Mouse (Mus musculus) heart, embryonic 12.5 days (tissue): Measurements from ENCODE around the gene Sema5b. TPM values are rescaled to one million over a fixed set of nuclear protein-coding genes. Genes with fewer than 3 reads are reported as not detected.

Experiments used
- ATAC-seq: fragments of 200-750 bp; cut with Nextera tagmentation; 2 replicates; pipeline ENCODE4 v1.8.0; 2017; ENCODE audit warnings: moderate TSS enrichment, moderate library complexity; ENCODE audit not compliant: insufficient number of reproducible peaks, low FRiP score
- H3K27ac ChIP-seq: fragments of 300-500 bp; sonication (generic); 2 replicates; pipeline ENCODE4 v1.5.1; 2016; ENCODE audit warnings: mild to moderate bottlenecking, moderate library complexity; ENCODE audit not compliant: poor library complexity, severe bottlenecking
- H3K27me3 ChIP-seq: fragments of 300-500 bp; sonication (generic); replicated peaks from 2 replicates; pipeline ENCODE4 v1.6.1; 2016; ENCODE audit warnings: mild to moderate bottlenecking, moderate library complexity
- H3K36me3 ChIP-seq: fragments of 300-500 bp; sonication (generic); 2 replicates; pipeline ENCODE4 v1.6.1; 2016; ENCODE audit warnings: mild to moderate bottlenecking, moderate library complexity
- H3K4me1 ChIP-seq: fragments of 300-500 bp; sonication (generic); replicated peaks from 2 replicates; pipeline ENCODE4 v1.6.1; 2016; ENCODE audit warnings: mild to moderate bottlenecking
- H3K4me2 ChIP-seq: fragments of 300-500 bp; sonication (generic); 2 replicates; pipeline ENCODE4 v1.6.1; 2016; ENCODE audit warnings: mild to moderate bottlenecking, moderate library complexity
- H3K4me3 ChIP-seq: fragments of 300-500 bp; sonication (generic); 2 replicates; pipeline ENCODE4 v1.5.1; 2016; ENCODE audit warnings: mild to moderate bottlenecking
- H3K9ac ChIP-seq: fragments of 300-500 bp; sonication (generic); 2 replicates; pipeline ENCODE4 v1.6.1; 2016; ENCODE audit warnings: mild to moderate bottlenecking, moderate library complexity
- H3K9me3 ChIP-seq: fragments of 300-500 bp; sonication (generic); replicated peaks from 2 replicates; pipeline ENCODE4 v1.6.1; 2016; ENCODE audit warnings: mild to moderate bottlenecking, moderate library complexity
- WGBS: fragments of 180-500 bp; shearing (Covaris S2); methylation state at CpG from one replicate; pipeline ENCODE4 v1.1.7; 2016; 5-methylcytosine and 5-hydroxymethylcytosine counted together
- polyA plus RNA-seq: library from polyadenylated mRNA; unstranded; fragments of >200 nt; fragmentation: Nextera tagmentation; extraction: Ambion mirVana; gene quantifications from 2 replicates; pipeline ENCODE4 v1.2.1, GENCODE M21; 2016

The Sema5b gene
- polyA plus RNA-seq, 1 experiment from 2014 or later, result 3.2 TPM

DNA sequence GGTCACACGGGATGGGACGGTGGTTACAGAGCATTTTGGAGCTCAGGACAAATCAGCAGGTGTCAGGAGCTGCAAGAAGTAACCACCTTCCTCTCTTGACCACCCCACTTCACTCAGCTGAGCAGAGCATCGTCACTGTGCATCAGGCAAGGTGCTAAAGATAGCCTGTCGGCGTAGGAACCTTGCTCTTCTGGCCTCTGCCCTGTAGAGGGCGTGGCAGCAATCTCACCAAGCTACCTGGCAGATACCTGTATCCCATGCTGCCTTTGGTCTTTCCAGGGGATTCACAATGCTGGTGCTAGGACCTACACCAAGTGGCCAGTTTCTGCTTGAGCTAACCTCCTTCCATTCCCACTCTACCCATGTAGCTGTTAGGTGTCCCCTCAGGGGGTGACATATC is 55.3 kb downstream of the Sema5b start:
- no peak for ATAC-seq
- H3K4me3 ChIP-seq, result no peak overlapping the region
- H3K9ac ChIP-seq, result no peak overlapping the region
- H3K4me2 ChIP-seq, result no peak overlapping the region
- H3K4me1 ChIP-seq, result peaks cover 23% of the 10 kb centered on the region
- no peak overlapping the region for H3K27ac ChIP-seq
- peaks cover 4% of the 10 kb centered on the region for H3K9me3 ChIP-seq
- H3K36me3 ChIP-seq, result no peaks in the 10 kb centered on the region
- peaks cover 34% of the 10 kb centered on the region for H3K27me3 ChIP-seq
- 40% methylated on average over 6 of the region's 6 CpGs for WGBS

DNA sequence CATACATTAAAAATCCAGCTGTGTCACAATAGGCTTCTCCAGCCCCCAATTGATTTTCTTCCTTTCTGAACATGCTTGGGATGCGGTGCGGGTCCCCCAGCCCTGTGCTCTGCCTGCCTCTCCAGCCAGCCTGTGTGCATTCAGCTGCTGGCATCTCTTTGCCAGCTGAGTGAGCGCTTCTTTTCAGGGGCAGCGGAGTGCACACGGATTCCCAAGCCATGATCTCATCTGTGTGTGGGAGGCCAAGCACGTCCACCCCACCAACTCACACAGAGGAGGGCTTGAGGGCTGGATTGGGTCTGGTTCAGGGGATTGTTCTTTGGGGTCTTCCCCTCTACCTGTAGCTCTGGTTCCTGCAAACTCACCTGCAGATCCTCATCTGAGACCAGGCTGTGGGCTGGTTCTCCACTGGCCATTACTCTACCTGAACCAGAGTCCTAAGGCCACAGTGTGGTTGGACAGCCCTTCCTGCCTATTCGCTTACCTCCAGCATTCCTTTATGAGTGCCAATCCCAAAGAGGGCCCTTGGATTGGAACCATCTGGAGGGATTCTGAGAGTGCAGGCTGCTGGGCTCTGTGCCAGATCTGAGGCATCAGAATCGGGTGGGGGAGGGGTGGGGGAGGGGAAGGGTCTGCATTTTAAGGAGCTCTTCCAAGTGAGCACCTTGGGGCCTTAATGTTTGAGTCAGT is 55.9 kb downstream of the Sema5b start:
- no peak overlapping the region for H3K9ac ChIP-seq
- H3K4me3 ChIP-seq, result no peak overlapping the region
- H3K36me3 ChIP-seq, result no peaks in the 10 kb centered on the region
- H3K4me2 ChIP-seq, result no peak overlapping the region
- 46% methylated on average over 8 of the region's 8 CpGs for WGBS
- peaks cover 30% of the 10 kb centered on the region for H3K27me3 ChIP-seq
- ATAC-seq, result no peak
- H3K9me3 ChIP-seq, result peaks cover 4% of the 10 kb centered on the region
- H3K4me1 ChIP-seq, result peaks cover 23% of the 10 kb centered on the region
- H3K27ac ChIP-seq, result no peak overlapping the region

DNA sequence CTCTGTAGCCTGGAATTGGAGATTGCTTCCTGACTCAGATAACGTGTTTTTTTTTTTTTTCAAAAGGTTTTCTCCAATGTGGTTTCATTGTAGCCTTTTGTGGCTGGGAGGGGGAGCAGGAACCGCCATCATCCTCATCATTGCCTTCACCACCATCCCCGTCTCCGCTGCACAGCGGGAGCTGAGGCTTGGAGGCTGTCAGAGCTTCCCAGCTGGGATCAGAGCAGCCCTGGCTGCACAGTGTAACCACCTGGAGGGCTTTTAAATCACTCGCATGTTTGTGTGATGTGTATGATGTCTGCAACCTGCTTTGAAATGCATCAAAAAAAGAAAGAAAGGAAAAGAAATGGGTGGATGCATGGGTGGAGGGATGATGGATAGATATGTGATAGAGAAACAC is 57.0 kb downstream of the Sema5b start:
- no peak overlapping the region for H3K4me2 ChIP-seq
- no peak for ATAC-seq
- H3K9me3 ChIP-seq, result peaks cover 4% of the 10 kb centered on the region
- H3K27me3 ChIP-seq, result peaks cover 36% of the 10 kb centered on the region
- no peak overlapping the region for H3K27ac ChIP-seq
- H3K36me3 ChIP-seq, result no peaks in the 10 kb centered on the region
- peaks cover 21% of the 10 kb centered on the region for H3K4me1 ChIP-seq
- H3K4me3 ChIP-seq, result no peak overlapping the region
- no peak overlapping the region for H3K9ac ChIP-seq
- 13% methylated on average over 6 of the region's 6 CpGs for WGBS

GRCm38 (mm10) chr16:35598802-35599201 is 57.9 kb downstream of the Sema5b start:
- H3K9me3 ChIP-seq, result no peaks in the 10 kb centered on the region
- no peak for ATAC-seq
- WGBS, result 59% methylated on average over 5 of the region's 5 CpGs
- no peak overlapping the region for H3K4me2 ChIP-seq
- H3K27me3 ChIP-seq, result peaks cover 42% of the 10 kb centered on the region
- no peaks in the 10 kb centered on the region for H3K36me3 ChIP-seq
- H3K4me3 ChIP-seq, result no peak overlapping the region
- H3K4me1 ChIP-seq, result peaks cover 29% of the 10 kb centered on the region
- no peak overlapping the region for H3K9ac ChIP-seq
- no peak overlapping the region for H3K27ac ChIP-seq

DNA sequence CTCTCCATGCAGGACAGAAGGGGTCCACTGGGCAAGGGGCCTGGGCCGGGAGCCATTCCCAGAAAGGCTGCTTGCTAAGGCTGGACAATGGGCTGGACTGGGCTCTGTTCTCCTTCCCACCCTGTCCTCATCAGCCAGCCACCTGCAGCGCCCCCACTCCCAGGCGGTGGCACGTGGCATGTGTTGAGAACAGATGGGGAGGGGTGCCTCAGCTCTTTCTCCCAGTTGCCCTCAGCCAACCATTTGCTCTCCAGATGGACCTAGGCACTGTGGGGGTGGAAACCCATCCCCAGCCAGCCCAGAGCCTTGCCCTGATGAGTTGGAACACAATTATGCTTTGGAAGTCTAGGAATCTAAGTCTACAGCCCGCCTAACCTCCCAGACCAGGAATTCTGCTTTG is 59.3 kb downstream of the Sema5b start:
- no peak overlapping the region for H3K27ac ChIP-seq
- H3K4me3 ChIP-seq, result no peak overlapping the region
- 69% methylated on average over 5 of the region's 5 CpGs for WGBS
- ATAC-seq, result no peak
- peaks cover 38% of the 10 kb centered on the region for H3K27me3 ChIP-seq
- H3K4me2 ChIP-seq, result no peak overlapping the region
- H3K9ac ChIP-seq, result no peak overlapping the region
- no peaks in the 10 kb centered on the region for H3K9me3 ChIP-seq
- no peaks in the 10 kb centered on the region for H3K36me3 ChIP-seq
- H3K4me1 ChIP-seq, result peaks cover 33% of the 10 kb centered on the region

DNA sequence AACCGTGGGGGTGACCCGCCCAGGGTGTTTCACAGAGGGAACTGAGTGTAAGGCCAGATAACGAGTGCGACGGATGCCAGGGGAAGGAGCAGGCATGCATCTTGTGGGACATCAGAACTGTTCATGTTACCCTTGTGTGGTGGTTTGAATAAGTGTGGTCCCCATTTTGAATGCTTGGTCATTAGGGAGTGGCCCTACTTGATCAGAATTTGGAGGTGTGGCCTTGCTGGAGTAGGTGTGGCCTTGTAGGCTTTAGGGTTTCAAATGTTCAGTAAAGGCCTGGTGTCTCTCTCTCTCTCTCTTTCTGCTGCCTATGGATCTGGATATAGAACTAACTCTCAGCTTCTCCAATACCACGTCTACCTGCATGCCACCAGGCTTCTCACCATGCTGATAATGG is 60.5 kb downstream of the Sema5b start:
- Histone ChIP-seq H3K4me1 (peaks cover 30% of the 10 kb centered on the region), H3K9me3 (no peaks in the 10 kb centered on the region), H3K27ac (no peak overlapping the region), H3K4me2 (no peak overlapping the region), H3K9ac (no peak overlapping the region), H3K4me3 (no peak overlapping the region), H3K36me3 (no peaks in the 10 kb centered on the region), H3K27me3 (peaks cover 38% of the 10 kb centered on the region)
- WGBS, result 82% methylated on average over 6 of the region's 6 CpGs
- ATAC-seq, result no peak

GRCm38 (mm10) chr16:35602529-35602928 is 61.6 kb downstream of the Sema5b start:
- 64% methylated on average over 9 of the region's 9 CpGs for WGBS
- no peak for ATAC-seq
- peaks cover 19% of the 10 kb centered on the region for H3K4me1 ChIP-seq
- no peak overlapping the region for H3K4me3 ChIP-seq
- H3K9me3 ChIP-seq, result no peaks in the 10 kb centered on the region
- no peak overlapping the region for H3K27ac ChIP-seq
- H3K27me3 ChIP-seq, result peaks cover 39% of the 10 kb centered on the region
- no peaks in the 10 kb centered on the region for H3K36me3 ChIP-seq
- no peak overlapping the region for H3K9ac ChIP-seq
- no peak overlapping the region for H3K4me2 ChIP-seq

GRCm38 (mm10) chr16:35603729-35604522 is 63.0 kb downstream of the Sema5b start:
- no peak overlapping the region for H3K27ac ChIP-seq
- no peaks in the 10 kb centered on the region for H3K36me3 ChIP-seq
- H3K4me1 ChIP-seq, result peaks cover 24% of the 10 kb centered on the region
- no peak overlapping the region for H3K9ac ChIP-seq
- peaks cover 35% of the 10 kb centered on the region for H3K27me3 ChIP-seq
- no peaks in the 10 kb centered on the region for H3K9me3 ChIP-seq
- WGBS, result 46% methylated on average over 20 of the region's 20 CpGs
- no peak overlapping the region for H3K4me3 ChIP-seq
- 0 out of 2 replicates have a peak, but pooled peaks have one; percentile 27 for ATAC-seq
- peak overlapping the region; percentile 31 for H3K4me2 ChIP-seq

DNA sequence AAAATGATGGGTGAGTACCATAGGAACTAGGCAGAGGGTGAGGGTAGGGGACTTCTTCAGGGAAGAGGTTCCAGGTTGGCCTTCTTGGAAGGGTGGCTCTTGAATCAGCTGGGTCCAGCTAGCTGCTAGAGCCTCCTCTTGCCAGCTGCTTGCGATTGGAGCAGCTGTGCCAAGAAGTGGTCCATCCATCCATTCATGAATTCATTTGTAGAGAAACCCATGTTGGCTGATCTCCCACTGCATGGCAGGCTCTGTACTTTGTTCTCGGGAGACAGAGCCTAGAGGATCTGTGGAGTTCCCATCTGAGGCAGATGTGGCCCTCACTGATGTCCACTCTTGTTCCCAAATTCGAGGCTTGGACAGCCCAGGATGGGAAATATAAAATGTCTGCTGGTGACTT is 66.3 kb downstream of the Sema5b start:
- H3K27ac ChIP-seq, result no peak overlapping the region
- no peak overlapping the region for H3K9ac ChIP-seq
- no peaks in the 10 kb centered on the region for H3K36me3 ChIP-seq
- 67% methylated on average over 3 of the region's 3 CpGs for WGBS
- H3K27me3 ChIP-seq, result peaks cover 16% of the 10 kb centered on the region
- H3K4me1 ChIP-seq, result peaks cover 24% of the 10 kb centered on the region
- no peaks in the 10 kb centered on the region for H3K9me3 ChIP-seq
- H3K4me3 ChIP-seq, result no peak overlapping the region
- ATAC-seq, result no peak
- H3K4me2 ChIP-seq, result no peak overlapping the region

GRCm38 (mm10) chr16:35608244-35608643 is 67.3 kb downstream of the Sema5b start:
- Histone ChIP-seq H3K36me3 (no peaks in the 10 kb centered on the region), H3K4me1 (peaks cover 15% of the 10 kb centered on the region), H3K4me3 (no peak overlapping the region), H3K27ac (no peak overlapping the region), H3K9ac (no peak overlapping the region), H3K9me3 (no peaks in the 10 kb centered on the region), H3K27me3 (peaks cover 8% of the 10 kb centered on the region), H3K4me2 (no peak overlapping the region)
- no peak for ATAC-seq
- 28% methylated on average over 3 of the region's 3 CpGs for WGBS

- Histone ChIP-seq H3K9me3 (no peaks in the 10 kb centered on the region), H3K27me3 (peaks cover 8% of the 10 kb centered on the region), H3K4me3 (no peak overlapping the region), H3K36me3 (no peaks in the 10 kb centered on the region), H3K27ac (no peak overlapping the region), H3K9ac (no peak overlapping the region), H3K4me1 (peaks cover 13% of the 10 kb centered on the region), H3K4me2 (no peak overlapping the region)
- no peak for ATAC-seq
- WGBS, result 59% methylated on average over 6 of the region's 6 CpGs
These were observed 68.6 kb downstream of the Sema5b start for GRCm38 (mm10) chr16:35609561-35609960.
